Mouse (Mus musculus) cerebellum, postnatal 14 days (tissue): ENCODE results near the gene Kif7.

Source experiments
- DNase-seq, 2 experiments: peaks; one replicate each; pipeline ENCODE4 v3.0.0; 2021; ENCODE audit warnings: mixed read lengths in 2 of 2

Gene Kif7

DNA sequence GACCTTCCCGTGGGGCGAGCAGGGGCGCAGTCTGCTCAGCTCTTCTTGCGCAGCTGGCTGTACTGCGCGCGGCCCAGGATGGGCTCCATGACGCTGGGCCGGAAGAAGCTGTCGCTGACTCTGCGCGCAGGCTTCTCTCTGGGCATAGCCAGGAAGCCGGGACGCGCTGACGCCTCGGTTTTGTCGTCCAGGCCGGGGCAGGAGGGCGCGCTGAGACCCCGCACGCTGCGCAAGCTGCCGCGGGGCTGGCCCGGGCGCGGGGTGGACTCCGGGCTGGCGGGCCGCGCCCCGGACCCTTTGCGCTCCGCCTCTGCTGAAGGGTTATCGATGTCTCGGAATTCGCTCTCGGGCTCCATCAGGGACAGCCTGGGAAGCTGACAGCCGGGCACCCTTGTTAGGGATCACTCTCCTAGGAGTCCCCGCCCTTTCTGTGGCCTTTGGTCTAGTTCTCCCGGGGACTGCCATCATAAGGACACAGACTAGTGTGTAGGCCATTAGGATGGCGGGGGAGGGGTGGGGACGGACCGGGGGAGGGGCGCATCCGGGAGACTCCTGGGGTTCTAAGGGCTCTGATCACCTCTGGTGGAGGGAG lies 6.0 kb upstream of the Kif7 start:
- DNase-seq = peak; percentile 31 to 40

DNA sequence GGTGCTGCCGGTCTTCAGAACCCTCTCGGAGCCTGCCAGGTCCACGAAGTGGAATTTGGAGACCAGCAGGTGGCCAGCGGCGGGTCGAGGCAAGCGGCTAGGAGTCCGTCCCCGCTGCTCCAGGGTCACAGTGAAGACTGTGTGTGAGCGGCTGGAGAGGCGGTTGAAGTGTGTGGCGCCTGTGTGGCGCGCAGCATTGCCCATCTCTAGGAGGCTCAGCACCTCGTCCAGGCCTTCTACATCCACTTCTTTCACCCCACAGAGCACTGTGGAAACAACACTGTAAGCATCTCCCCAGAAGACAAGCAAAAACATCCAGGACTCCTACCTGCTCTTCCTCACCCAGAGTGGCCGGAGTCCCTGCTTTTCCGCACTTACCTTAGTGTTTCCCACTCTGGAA lies 4.7 kb downstream of the Kif7 start:
- DNase-seq = peak; percentile 30 to 38

DNA sequence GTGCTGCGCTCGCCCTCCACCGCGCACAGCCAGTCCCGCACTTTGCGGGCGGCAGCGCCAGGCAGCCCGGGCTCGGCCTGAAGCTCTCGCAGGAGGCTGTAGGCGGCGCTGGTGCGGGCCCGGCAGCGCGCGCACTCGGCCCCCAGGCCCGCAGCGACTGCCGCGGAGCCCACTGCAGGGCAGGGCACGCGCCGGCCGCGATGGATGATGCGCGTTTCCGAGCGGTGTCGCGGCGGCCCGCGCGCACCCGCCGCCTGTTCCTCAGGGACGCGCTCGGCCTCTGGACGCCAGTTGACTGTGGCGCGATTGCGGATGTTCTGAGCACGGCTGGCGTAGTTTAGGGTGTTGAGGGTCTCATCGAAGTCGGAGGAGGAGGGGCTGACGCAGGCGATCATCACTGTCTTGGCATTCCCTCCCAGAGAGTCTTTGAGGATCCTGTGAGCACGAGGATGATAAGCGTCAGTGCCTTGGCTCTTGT lies 5.4 kb downstream of the Kif7 start:
- peak; percentile 82 for DNase-seq

DNA sequence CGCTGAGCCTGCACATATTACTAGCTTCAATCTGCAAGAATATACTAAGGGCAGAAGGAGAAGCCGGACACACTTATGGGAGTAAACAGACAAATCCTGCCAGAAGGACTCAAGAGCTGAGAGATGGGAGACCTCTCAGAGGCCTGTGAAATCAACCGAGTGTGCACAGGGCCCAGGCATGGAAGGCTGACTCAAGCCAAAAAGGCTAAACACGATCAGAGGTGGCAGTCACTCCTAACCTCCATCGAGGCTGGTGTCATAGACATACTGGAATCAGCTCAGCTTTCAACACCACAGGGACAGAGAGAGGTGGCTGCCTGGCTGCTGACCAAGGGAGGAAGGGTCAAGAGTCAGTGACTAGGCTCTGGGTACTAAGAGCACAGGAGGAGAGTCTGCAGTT lies 10.3 kb downstream of the Kif7 start:
- DNase-seq = no peak

DNA sequence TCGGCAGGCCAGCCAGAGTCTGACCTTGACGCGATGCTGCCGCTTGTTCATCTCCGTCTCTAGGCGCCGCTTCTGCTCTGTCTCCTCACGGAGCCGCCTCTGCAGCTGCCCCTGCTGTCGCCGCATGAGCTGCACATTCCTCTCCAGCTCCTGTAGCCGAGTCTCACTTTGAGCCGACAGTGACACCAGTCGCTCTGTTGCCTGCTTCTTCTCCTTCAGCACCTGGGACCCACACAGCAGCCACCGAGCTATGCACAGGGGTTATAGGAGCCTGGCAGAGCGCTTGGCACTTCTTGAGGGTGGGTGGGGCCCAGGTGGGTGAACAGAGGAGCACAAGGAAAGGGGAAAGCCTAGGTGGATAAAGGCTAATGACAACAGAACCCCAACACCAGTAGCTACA lies 12.8 kb downstream of the Kif7 start:
- no peak for DNase-seq

DNA sequence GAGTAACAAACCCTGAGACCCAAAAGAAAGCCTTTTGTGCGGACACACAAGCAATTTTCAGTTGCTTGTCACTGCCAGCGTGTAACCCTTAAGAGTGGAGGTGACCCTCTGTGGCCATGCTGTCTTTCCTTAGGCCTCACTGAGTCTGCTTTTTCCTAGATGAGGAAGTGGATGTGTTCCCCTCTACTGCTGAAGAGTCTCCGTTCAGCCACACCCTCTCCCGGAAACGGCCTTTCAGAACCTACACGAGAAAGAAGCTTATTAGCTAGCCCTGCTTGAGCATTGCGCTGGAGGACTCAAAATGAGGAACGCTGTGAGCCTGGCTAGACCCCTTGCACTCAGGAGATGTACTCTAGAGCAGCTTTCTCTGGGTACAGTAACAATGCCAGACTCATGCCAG lies 19.0 kb downstream of the Kif7 start:
- no peak for DNase-seq

DNA sequence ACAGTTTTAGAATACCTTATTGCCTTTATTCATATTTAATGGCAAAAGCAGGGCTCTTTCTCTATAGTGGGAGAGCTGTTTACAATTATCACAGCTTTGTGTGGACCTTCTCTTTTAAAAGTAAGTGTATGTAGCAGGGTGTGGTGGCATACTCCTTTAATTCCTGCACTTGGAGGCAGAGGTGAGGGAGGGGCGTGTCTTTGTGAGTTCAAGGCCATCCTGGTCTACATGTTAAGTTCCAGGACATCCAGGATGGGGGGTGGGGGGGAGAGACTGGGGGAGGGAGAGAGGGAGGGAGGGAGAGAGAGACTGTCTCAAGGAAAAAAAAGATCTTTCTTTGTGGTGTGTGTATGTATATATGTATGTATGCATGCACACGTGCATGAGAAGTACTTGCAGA lies 35.3 kb downstream of the Kif7 start:
- DNase-seq = no peak

DNA sequence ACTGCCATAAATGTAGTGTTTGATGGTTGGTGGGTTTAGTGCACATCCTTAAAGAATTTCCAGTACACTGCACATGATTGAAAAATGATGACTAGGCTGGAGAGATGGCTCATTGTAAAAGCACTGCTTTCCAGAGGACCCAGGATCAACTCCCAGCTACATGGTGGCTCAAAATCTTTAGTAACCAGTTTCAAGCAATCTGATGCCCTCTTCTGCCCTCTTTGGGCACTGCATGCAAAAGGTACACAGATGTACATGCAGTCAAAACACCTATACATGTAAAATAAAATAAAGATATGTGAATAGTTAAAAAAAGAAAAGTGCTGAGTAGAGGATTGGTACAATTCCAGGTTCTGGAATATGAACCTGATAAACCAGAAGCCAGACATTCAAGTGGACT lies 36.3 kb downstream of the Kif7 start:
- DNase-seq = peak; percentile 16 to 25

DNA sequence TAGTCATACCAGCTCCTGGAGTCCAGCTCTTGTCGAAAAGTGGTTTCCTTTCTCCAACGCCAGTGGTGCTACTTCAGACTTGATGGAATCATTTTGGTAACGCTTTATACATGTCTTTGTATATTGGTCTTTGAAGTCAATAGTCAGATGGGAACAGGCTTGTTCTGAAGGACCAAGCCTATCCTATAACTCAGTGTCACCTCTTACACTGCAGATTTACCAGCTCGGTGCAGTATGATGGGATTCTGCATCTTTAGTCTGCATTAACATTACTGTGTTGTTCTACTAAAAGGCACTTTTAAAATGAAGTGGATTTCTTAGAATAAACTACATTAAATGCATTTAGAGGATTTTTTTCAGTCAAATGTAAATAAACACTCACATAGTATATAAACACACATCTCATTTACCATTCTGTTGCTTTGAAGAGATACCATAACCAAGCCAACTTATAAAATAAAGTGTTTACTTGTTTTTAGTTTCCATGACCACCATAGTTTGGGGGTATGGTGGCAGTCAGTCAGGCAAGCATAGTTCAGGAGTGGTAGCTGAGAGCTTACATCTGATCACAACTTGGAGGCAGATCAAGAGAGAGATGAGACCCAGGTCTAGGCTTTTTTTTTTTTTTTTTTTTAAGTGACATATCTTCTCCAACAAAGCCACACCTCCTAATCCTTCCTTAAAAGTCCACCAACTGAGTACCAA lies 44.5 kb downstream of the Kif7 start:
- DNase-seq = no peak

DNA sequence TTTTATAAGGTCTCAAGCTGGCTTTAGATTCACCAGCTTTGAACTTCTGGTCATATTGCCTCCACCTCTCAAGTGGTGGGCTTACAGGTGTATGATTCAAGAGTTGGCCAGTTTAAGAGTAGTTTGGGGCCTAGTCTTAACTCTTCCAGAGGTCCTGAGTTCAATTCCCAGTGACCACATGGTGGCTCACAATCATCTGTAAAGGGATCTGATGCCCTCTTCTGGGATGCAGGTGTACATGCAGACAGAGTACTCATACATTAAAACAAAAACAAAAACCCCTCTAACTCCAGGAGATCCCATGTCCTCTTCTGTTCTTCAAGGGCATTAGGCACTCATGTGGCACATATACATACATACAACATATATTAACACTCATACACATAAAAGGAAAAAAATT lies 48.8 kb downstream of the Kif7 start:
- DNase-seq = no peak

DNA sequence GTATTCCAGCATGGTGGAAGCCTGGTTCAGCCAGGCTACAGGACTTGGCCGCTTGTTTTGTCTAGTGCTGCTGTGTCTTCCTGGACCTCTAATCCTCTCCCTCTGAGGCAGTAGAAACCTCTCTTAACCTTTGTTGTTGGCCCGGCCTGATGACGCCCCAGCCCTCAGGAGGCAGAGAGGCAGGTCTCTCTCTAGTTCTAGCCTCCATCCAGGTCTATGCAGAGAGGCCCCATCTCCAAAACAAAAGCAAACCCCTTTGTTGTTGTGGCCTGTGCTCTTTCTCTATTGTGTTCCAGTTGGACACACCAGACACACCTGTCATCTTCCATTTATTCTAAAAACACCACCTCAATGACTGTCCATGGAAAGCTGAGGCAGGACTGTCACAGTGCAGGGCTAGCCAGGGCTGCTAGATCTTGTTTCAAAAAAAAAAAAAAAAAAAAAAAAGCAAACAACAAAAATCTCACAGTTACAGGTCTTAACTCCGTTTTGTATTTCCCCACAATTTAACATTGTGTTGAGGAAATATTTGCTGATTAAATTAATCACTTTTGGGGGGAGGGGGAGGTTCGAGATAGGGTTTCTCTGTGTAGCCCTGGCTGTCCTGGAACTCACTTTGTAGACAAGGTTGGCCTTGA lies 54.1 kb downstream of the Kif7 start:
- no peak for DNase-seq

DNA sequence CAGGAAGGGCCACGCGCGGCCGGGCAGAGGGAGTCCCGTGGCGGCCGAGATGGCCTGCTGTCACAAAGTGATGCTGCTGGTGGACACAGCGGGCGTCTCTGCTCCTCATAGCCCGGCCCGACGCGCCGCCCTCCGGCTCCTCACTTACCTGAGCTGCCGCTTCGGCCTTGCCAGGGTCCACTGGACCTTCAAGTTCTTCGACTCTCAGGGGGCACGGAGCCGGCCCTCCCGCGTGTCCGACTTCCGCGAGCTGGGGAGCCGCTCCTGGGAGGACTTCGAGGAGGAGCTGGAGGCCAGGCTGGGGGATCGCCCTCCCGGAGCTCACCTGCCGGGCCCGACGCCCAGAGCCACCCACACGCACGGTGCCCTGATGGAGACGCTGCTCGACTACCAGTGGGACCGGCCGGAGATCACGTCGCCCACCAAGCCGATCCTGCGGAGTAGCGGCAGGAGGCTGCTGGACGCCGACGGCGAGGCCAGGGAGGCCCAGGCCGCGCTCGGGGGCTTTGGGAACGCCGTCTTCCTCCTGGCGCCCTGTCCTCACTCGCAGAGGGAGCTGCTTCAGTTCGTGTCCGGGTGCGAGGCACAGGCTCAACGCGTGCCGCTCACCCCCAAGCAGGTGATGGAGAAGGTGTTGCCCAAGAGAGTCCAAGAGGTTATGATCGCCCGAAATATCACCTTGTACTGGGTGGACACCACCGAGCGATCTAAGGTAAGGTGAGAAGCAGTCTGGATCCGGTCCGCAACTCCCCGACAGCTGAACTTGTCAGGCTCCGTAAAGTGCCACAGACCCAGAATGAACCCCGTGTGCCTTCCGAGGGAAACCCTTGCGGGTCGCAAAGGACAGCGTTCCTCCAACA lies 55.0 kb downstream of the Kif7 start:
- DNase-seq = no peak

DNA sequence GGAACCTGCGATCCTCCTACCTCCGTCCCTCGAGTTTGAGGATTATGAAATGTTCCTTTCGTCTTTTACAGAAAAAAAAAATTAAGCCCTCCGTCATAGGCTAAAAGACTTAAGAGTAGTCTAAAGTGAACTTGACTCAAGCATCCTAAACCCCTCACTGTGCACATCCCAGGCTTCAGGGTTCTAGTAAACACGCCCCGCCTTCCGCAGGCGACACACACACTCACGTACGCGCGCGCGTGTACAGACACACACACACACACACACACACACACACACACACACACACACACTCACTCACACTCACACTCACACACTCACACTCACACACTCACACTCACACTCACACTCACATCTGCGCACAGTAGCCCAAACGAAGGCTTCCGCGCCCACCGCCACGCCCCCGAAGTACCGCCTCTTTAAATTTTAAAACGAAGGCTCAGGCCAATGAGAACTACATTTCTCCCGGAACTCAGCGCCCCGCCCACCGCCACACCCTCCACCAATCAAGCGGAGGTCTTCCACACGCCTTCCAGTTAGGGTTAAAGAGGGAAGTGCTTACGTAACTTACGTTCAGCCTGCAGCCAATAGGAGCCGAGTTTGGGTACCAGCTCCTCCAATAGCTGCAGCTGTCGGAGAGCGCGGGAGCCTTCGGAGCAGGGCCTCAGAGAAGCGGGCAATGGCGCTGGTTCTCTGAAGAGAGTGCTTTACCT lies 55.8 kb downstream of the Kif7 start, which contains the start of gene Ticrr:
Gene Ticrr, plus strand, starts transcription at position 619 of the 713 bp plus-strand sequence.
- peak; percentile 96 to 98 for DNase-seq

DNA sequence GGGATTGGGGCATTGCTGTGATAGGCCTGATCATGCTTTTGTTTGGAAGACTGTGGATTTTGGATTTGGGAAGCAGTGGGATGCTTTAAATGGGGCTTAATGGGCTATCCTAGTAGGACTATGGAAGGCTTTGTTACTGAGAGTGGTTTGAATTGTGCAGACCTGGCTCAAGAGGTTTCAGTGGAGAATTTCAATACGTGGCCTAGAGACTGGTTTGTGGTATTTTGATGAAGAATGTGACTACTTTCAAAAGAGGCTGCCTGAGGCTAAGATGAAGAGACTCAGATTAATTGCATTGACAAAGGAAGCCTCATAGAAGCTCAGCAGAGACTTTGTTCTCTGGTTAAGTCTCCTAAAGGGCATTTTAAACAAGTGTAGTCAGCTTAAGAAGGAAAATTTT lies 60.9 kb downstream of the Kif7 start:
- DNase-seq = no peak

DNA sequence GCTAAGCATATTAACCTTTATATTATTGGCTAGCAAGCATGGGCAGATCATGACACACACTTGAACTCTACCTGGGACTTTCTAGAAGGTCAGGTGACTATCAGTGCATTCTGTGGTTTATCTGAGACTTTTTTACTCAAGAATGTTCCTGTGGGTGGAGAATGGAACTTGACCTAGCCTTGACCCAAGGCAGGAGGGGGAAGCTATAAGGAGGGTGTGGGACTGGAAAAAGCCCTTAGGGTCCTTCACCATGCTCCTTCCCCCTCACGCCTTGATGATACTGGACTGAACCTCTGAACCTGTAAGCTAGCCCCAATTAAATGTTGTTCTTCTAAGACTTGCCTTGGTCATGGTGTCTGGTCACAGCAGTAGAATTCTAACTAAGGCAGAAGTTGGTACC lies 61.3 kb downstream of the Kif7 start:
- DNase-seq = no peak

DNA sequence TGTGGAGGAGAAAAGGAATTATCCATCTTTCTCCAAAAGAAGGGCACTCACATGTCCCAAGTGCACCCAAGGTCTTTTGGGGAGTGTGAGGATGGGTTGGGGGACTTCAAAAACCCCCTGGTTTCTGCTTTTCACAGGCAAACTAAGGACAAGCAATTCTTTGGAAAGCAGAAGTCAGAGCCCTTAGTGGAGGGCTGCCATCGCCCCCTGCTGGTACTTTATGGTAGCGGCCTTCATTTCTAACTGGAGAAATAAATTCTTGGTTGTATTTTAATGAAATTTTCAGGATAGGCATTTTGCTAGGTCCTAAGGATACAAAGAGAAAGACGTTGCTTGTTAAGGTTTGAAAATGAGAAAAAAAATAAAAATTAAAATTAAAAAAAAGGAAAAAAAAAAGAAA lies 66.5 kb downstream of the Kif7 start:
- peak; percentile 73 to 85 for DNase-seq
